Mouse (Mus musculus): ENCODE measurements around the gene Ccnq. TPM values are rescaled to one million over a fixed set of nuclear protein-coding genes. Genes with fewer than 3 reads are reported as not detected.

The Ccnq gene
- polyA plus RNA-seq, 1 experiment from 2014 or later: 35.6 TPM

DNA sequence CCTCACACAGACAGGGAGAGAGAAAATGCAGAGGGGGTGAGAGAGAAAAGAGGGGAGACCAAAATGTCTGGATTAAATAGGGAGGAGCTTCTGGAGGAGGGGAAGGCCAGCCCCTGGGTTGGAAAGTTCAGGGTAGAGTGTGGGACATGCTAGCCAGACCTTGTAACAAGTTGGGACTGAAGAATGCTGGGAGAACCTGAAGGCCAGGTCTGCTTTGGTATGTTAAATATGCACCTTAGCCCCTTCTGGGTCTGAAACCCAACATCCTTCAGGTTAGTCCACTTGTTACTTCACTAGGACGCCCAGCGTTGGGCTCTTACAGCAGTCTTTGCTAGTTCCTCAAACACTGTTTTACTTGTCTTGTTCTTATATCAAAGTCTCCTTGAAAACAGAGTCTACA lies 30.1 kb downstream of the Ccnq start:
- Histone ChIP-seq H3K4me3 (replicated peaks; ENCODE audit: low read length) (no peak overlapping the region), H3K4me1 (replicated peaks; ENCODE audit: control insufficient read depth, insufficient read depth, low read length) (no peaks in the 10 kb centered on the region), H3K4me2 (ENCODE audit: low read length) (no peak overlapping the region), H3K9ac (replicated peaks; ENCODE audit: low read depth, low read length) (no peak overlapping the region), H3K27me3 (replicated peaks; ENCODE audit: control insufficient read depth, insufficient read depth, low read length) (no peaks in the 10 kb centered on the region), H3K9me3 (ENCODE audit: control insufficient read depth, low read length) (no peaks in the 10 kb centered on the region), H3K36me3 (ENCODE audit: control insufficient read depth, insufficient read depth) (no peaks in the 10 kb centered on the region), H3K27ac (ENCODE audit: low read length) (no peak overlapping the region)
- ATAC-seq: no peak
- WGBS: 93% methylated on average over 2 of the region's 2 CpGs

DNA sequence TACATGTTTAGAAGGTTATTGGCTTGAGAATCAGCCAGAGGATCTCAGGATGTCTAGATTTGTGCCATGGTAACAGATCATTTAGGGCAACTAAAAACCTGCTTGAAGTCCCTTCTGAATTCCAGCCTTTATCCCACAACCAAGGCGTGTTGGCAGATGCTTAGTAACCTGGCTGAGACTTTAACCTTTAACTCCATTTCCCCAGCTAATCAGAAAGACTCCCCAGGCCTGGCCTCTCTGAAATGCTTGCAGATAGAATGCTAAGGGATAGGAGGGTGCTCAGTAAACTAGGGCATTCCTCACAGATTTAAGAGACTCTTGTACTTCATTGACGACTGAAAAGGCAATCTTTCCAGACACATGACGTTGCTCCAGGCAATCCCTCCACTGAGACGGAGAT lies 33.9 kb downstream of the Ccnq start:
- H3K27ac ChIP-seq (ENCODE audit: low read length): no peak overlapping the region
- H3K27me3 ChIP-seq (replicated peaks; ENCODE audit: control insufficient read depth, insufficient read depth, low read length): no peaks in the 10 kb centered on the region
- H3K9me3 ChIP-seq (ENCODE audit: control insufficient read depth, low read length): no peaks in the 10 kb centered on the region
- 70% methylated on average over 4 of the region's 4 CpGs for WGBS
- no peaks in the 10 kb centered on the region for H3K4me1 ChIP-seq (replicated peaks; ENCODE audit: control insufficient read depth, insufficient read depth, low read length)
- H3K4me2 ChIP-seq (ENCODE audit: low read length): no peak overlapping the region
- H3K4me3 ChIP-seq (replicated peaks; ENCODE audit: low read length): no peak overlapping the region
- no peak overlapping the region for H3K9ac ChIP-seq (replicated peaks; ENCODE audit: low read depth, low read length)
- H3K36me3 ChIP-seq (ENCODE audit: control insufficient read depth, insufficient read depth): no peaks in the 10 kb centered on the region
- no peak for ATAC-seq

DNA sequence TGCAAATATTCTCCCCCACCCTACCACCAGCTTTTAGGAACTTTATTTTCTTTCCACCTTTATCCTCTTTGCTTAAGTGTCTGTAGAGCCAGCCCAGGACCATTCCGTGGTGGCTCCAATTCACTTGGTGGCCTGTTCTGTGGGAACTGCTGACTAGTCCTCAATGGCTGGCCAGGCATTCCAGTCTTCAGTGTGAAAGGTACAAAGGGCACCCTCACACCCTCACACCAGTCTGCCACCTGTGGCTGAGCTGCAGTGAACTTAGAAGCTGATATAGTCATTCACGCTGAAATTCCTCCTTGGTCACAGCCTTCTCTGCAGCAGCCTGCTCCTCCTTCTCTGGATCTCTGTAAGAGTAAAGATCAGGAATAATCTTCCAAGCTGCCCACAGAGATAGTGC lies 42.9 kb downstream of the Ccnq start:
- H3K4me2 ChIP-seq (ENCODE audit: low read length): no peak overlapping the region
- no peak overlapping the region for H3K4me3 ChIP-seq (replicated peaks; ENCODE audit: low read length)
- no peak overlapping the region for H3K27ac ChIP-seq (ENCODE audit: low read length)
- H3K9me3 ChIP-seq (ENCODE audit: control insufficient read depth, low read length): no peaks in the 10 kb centered on the region
- 91% methylated on average over 2 of the region's 2 CpGs for WGBS
- H3K36me3 ChIP-seq (ENCODE audit: control insufficient read depth, insufficient read depth): no peaks in the 10 kb centered on the region
- H3K27me3 ChIP-seq (replicated peaks; ENCODE audit: control insufficient read depth, insufficient read depth, low read length): no peaks in the 10 kb centered on the region
- no peak overlapping the region for H3K9ac ChIP-seq (replicated peaks; ENCODE audit: low read depth, low read length)
- H3K4me1 ChIP-seq (replicated peaks; ENCODE audit: control insufficient read depth, insufficient read depth, low read length): no peaks in the 10 kb centered on the region
- ATAC-seq: no peak

DNA sequence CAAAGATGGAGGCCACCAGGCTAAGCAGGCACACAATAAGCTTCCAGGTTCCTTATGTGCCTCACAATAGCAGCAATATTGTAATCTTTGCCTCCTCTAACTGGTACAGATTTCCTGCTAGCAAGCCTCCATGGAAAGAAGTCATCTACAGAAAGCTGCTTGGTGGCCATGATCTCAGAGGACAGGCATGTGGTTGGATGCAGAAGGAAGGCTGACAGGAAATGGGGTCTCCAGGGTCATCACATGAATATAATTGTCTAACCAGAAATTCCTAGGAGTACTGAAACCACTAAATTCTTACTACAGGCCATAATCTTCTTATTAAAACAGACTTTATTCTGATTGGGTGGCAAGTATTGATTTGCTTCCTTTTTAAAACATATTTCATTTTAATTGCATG lies 45.5 kb downstream of the Ccnq start:
- H3K36me3 ChIP-seq (ENCODE audit: control insufficient read depth, insufficient read depth): no peaks in the 10 kb centered on the region
- H3K9me3 ChIP-seq (ENCODE audit: control insufficient read depth, low read length): no peaks in the 10 kb centered on the region
- H3K4me3 ChIP-seq (replicated peaks; ENCODE audit: low read length): no peak overlapping the region
- no peak overlapping the region for H3K9ac ChIP-seq (replicated peaks; ENCODE audit: low read depth, low read length)
- H3K27ac ChIP-seq (ENCODE audit: low read length): no peak overlapping the region
- no peaks in the 10 kb centered on the region for H3K4me1 ChIP-seq (replicated peaks; ENCODE audit: control insufficient read depth, insufficient read depth, low read length)
- ATAC-seq: no peak
- H3K4me2 ChIP-seq (ENCODE audit: low read length): no peak overlapping the region
- no peaks in the 10 kb centered on the region for H3K27me3 ChIP-seq (replicated peaks; ENCODE audit: control insufficient read depth, insufficient read depth, low read length)

DNA sequence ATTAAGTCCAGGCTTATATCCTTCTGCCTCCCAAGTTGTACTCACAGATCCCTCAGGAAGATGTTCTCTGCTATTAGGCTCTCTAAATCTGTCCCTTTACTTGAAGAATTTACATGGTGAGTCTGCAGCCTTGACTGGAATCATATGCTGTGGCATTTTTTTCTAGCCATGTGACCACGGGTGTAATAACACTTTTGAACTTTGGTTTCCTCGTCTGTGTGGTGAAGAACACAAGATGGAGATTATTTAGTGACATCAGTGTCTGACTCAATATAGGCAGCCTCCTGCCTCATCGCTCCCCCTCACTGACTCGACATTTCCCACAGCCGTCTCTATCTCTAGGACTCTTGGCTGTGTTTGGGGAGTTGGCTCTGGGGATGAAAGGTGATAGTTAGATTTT lies 48.4 kb downstream of the Ccnq start:
- Histone ChIP-seq H3K9me3 (ENCODE audit: control insufficient read depth, low read length) (no peaks in the 10 kb centered on the region), H3K4me3 (replicated peaks; ENCODE audit: low read length) (no peak overlapping the region), H3K27ac (ENCODE audit: low read length) (no peak overlapping the region), H3K9ac (replicated peaks; ENCODE audit: low read depth, low read length) (no peak overlapping the region), H3K4me1 (replicated peaks; ENCODE audit: control insufficient read depth, insufficient read depth, low read length) (no peaks in the 10 kb centered on the region), H3K27me3 (replicated peaks; ENCODE audit: control insufficient read depth, insufficient read depth, low read length) (no peaks in the 10 kb centered on the region), H3K36me3 (ENCODE audit: control insufficient read depth, insufficient read depth) (no peaks in the 10 kb centered on the region), H3K4me2 (ENCODE audit: low read length) (no peak overlapping the region)
- ATAC-seq: no peak
- 88% methylated on average over 5 of the region's 5 CpGs for WGBS

DNA sequence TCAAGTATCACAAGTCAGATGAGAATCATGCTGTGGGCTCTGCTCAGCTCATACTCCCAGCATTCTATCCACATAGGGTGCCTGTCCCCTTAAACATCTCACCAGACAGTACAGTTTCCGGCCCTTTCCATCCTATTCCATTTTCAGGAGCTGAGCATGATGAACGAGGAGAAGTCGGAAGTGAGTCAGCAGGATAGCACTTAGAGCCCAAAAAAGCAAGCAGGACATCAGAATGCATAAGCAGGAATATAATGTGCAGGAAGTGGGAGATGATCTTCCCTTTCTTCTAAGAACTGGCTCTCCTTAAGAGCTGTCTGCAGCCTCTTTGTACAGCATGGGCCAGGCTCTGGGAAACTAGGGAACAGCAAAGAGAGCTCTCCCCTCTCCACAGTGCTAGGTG lies 49.2 kb downstream of the Ccnq start:
- ATAC-seq: no peak

More for the DNA sequence above, 49.2 kb downstream of the Ccnq start:
- 78% methylated on average over 3 of the region's 3 CpGs for WGBS
- no peaks in the 10 kb centered on the region for H3K27me3 ChIP-seq (replicated peaks; ENCODE audit: control insufficient read depth, insufficient read depth, low read length)
- H3K4me3 ChIP-seq (replicated peaks; ENCODE audit: low read length): no peak overlapping the region
- no peak overlapping the region for H3K27ac ChIP-seq (ENCODE audit: low read length)
- no peak overlapping the region for H3K4me2 ChIP-seq (ENCODE audit: low read length)
- H3K9me3 ChIP-seq (ENCODE audit: control insufficient read depth, low read length): no peaks in the 10 kb centered on the region
- H3K36me3 ChIP-seq (ENCODE audit: control insufficient read depth, insufficient read depth): no peaks in the 10 kb centered on the region
- no peaks in the 10 kb centered on the region for H3K4me1 ChIP-seq (replicated peaks; ENCODE audit: control insufficient read depth, insufficient read depth, low read length)
- no peak overlapping the region for H3K9ac ChIP-seq (replicated peaks; ENCODE audit: low read depth, low read length)

Small RNA genes within 50 kb of the gene (microRNA-seq; reads per million reads assigned to microRNA genes)
- gene Gm23840: not detected

Other genes with a start within 250 kb of the Ccnq start
- gene Sebox, start 248.3 kb downstream of the Ccnq start, polyA plus RNA-seq (2015; fragmentation: Nextera tagmentation; extraction: Ambion mirVana): 0.16 and 0.19 TPM in 2 replicates
- 78.8 and 86.3 TPM in 2 replicates for gene Tmem199, start 239.6 kb downstream of the Ccnq start, polyA plus RNA-seq (2015; fragmentation: Nextera tagmentation; extraction: Ambion mirVana)
- gene Poldip2, start 239.5 kb downstream of the Ccnq start, polyA plus RNA-seq (2015; fragmentation: Nextera tagmentation; extraction: Ambion mirVana): 209 and 214 TPM in 2 replicates
- gene Tnfaip1, start 215.4 kb downstream of the Ccnq start, polyA plus RNA-seq (2015; fragmentation: Nextera tagmentation; extraction: Ambion mirVana): 71.5 and 71.8 TPM in 2 replicates
- 111 and 117 TPM in 2 replicates for gene Ift20, start 215.4 kb downstream of the Ccnq start, polyA plus RNA-seq (2015; fragmentation: Nextera tagmentation; extraction: Ambion mirVana)
- gene Tmem97, start 201.0 kb downstream of the Ccnq start, polyA plus RNA-seq (2015; fragmentation: Nextera tagmentation; extraction: Ambion mirVana): 31.1 and 34.9 TPM in 2 replicates
- 31.2 and 33.6 TPM in 2 replicates for gene Nlk, start 54.4 kb downstream of the Ccnq start, polyA plus RNA-seq (2015; fragmentation: Nextera tagmentation; extraction: Ambion mirVana)
- gene Lyrm9, start 74.9 kb upstream of the Ccnq start, polyA plus RNA-seq (2015; fragmentation: Nextera tagmentation; extraction: Ambion mirVana): 26.3 and 29.8 TPM in 2 replicates
- 1.2 and 1.4 TPM in 2 replicates for gene Nos2, start 169.1 kb upstream of the Ccnq start, polyA plus RNA-seq (2015; fragmentation: Nextera tagmentation; extraction: Ambion mirVana)
- gene Lgals9, start 233.2 kb upstream of the Ccnq start, polyA plus RNA-seq (2015; fragmentation: Nextera tagmentation; extraction: Ambion mirVana): 6.8 and 8.3 TPM in 2 replicates

Data from forebrain, embryonic 16.5 days (tissue).